Mouse (Mus musculus) left cerebral cortex, adult 8-10 months (tissue): ENCODE data around the gene Nckap5. TPM values are rescaled to one million over a fixed set of nuclear protein-coding genes. Genes with fewer than 3 reads are reported as not detected.
A peak's percentile ranks its signal among the peaks of the same experiment; 100 is the strongest.

ENCODE experiments used
- DNase-seq, 2 experiments: peaks; one replicate each; pipeline ENCODE4 v3.0.0; 2022; ENCODE audit warnings: low spot score in 2 of 2
- total RNA-seq, 4 experiments: library from RNA; stranded (reverse); gene quantifications; 2 replicates each; pipeline ENCODE4 v1.2.4; 2022

Nckap5 gene
- total RNA-seq, 4 experiments from 2014 or later: 4.1 to 7.0 (median 5.9) TPM

DNA sequence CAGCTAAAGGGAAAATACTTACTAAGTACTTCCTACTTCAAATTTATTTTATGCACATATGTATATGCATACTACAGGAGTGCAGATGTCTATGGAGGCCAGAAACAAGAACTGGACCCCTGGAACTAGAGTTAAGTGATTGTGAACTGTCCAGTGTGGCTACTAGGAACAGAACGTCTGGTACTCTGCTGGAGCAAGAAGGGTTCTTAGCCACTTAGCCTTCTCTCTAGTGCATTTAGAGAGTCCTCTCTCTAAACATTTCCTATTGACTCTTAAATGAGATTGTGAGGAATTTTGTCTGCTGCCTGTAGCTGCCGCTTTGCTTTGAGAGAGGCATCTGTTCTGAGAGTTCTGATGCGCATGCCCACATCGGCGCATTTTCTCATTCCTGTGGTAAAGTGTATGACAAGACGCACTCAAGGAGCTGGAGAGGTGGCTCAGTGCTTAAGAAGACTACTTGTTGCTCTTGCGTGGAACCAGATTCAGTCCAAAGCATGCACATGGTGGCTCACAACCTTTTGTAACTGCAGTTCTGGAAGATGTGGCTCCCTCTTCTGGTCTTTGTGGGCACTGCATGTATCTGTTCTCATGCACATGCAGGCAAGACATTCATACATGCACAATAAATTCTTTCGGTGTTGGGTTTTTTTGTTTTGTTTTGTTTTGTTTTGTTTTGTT, 261.9 kb downstream of the Nckap5 start:
- DNase-seq: no peak

DNA sequence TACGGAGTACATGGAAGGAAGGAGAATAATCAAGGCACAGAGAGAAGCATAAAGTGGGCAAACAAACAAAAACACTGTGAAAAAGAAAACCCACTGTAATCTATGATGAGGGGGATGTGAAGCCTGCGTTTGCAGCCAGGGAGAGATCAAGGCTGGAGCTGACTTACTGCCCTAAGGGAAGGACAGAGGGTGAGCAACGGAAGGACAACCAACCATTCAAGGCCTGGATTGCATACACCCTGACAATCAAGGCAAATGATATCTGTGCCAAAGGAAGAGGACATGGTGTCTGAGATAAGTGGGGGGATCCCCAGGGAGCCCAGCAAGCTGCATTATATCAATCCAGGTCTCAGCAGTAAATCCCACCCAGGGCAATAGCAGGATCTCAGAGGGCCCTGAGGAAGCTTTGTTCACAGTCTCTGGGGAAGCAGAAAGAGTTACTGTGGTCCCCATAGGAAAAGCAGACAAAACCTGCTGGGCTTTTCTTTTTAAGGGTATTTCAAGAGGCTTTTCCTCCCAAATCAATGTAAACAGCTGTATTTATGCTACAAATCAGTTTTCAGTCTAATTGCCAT, 265.4 kb downstream of the Nckap5 start:
- DNase-seq: no peak

DNA sequence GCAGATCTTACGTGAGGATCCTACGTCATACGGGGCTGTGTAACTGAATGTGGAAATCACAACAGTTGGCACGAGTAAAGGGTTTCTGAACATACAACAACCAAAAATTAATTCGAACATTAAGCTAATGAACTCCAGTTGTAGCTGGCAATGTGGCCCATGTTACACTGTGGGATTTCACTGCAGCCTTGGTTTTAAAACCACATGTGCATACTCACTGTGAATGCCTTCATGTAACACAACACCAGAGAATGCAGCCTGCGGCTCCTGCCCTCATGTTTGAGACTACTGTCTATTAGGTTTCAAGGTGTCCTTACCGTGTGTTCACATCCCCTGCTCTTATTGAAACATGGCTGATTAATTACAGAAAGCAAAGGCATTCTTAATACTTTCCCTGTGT, 269.7 kb downstream of the Nckap5 start:
- no peak for DNase-seq

DNA sequence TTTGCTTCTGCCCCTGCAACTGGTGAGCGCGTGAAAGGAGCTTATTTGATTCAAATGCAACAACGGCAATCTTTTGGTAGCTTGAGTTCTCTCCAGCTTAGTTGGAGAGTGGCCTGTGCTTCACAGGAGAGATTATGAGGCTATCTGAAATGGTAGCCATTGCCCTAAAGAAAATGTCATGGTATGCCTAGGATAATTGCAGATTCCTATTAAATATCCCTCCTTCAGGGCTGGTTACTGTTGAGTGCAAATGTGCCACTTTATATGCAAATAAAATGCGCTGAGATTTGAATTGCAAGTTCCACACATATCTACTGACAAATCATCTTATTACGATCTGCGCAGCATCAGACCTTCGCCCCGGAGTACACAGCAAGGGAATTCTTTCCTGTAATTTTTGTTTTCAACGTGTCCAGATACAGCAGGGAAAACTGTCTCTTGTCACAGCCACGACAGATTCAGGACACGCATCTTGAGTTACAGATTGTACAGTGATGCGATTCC, 272.8 kb downstream of the Nckap5 start:
- no peak for DNase-seq

DNA sequence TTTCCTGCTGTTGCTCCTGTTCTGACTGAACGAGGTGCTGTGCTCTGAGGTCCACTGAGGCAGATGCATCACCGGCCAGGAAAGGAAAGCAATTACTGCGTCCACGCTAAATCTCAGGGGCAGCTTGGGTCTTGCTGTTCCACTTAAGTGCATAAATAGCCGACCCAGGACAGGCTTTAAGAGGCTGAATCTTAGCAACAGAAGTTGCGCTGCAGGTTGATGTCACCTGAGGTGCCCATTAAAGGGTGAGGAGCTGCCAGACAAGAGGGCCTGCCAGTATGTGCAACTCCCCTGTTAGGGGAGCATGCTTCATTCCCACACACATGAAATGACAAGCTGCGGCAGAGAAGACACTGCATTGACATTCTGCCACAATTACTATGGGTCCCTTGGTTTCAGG, 282.6 kb downstream of the Nckap5 start:
- DNase-seq: no peak

DNA sequence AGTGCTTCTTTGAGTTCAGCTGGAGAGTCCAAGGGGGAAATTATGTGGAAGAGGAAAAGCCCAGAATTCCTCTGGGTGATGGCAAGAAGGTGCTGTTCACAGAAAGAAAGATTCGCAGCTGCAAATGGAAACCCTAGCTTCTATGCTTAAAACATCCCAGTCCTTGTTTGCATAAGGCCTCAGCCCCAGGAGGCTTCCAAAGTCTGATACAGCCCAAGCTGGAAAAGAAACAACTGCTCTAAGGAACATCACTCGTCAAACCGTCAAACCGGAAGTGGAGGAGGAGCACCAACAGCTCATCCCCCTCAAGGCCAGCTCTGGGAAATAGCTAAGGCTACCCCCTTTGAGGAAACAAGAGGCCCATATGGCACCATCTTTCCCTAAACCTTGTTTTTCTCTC, 286.1 kb downstream of the Nckap5 start:
- DNase-seq: no peak

DNA sequence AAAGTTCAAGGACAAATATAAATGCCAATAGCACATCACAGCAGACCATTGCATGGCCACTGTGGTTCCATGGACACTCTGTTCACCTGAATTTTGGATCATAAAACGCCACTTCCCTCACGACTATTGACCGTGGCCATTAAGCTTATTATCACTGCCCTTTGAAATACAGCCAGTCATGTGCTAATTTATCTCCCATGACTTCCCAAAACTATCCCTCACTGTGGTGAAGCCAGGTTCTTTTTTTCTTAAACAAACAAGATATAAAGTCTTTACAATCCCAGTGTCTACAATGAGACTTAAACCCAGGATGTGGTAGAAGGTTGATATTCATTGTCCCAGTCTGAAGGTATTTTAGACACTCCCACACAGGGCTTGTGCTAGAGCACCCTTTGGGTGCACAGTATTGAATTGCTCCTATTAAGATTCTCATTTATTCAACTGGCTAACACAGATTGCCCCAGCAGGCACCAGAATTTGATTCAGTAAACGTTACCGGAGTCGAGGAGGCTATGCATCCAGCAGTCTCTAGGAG, 293.3 kb downstream of the Nckap5 start:
- no peak for DNase-seq

DNA sequence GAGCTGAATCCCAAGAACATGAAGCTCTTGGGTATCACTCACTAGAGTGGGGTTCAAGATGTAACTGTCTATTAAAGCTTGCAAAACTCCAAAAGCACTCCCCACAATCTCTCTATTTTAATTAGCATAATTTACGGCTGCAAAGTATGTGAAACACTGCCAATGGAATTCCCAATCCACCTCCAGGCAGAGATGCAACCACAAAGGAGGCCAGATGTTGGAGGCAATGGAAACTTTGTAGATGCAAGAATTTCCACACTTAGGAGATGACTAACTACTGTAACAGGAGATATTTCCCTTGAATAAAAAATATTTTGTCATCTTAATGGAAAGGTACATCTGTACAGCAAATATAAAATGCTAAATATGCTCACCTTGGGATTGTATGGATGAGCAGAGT, 295.1 kb downstream of the Nckap5 start:
- no peak for DNase-seq

DNA sequence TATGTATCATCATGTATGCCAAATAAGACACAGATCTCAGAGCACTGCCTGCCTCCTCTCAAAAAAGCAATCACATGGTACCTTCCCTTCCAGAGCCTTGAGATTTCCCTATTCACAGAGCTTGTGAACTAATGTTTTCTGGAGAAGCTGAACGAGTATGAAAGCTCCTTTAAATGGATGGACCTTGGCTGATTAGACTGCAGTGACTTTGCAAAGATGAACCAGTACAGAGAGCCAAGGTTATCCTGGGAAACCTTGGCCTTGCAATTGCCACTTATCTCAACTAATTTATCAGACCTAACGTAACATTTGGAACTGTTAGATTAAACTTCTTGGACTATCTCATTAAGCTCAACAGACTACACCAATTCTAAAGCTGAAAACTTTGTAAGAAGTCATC, 296.6 kb downstream of the Nckap5 start:
- DNase-seq: no peak

DNA sequence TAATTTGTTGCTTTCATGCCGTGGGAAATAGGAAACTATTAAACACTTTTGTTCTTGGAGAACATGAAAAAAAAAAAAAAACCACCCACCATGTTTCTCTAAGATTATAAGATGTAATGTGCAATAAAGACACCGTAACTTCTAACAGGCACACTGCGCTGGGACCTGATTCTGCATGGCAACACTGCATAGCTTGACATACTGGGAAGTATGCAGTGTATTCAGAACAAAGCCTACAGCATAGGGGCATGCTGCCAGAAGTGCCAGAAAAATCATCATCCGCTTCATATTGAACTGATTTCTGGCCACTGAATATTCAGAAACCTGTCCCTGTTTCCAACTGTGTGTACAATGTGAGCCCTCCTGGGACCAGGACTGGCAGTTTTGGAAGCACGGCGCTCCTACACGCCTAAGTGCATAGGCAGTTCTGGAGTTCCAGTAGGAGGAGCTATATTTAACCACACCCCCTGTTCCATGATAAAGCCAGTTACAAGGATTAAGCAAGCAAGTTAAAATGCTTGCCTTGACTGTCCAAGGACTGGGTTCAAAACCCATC, 302.5 kb downstream of the Nckap5 start:
- DNase-seq: no peak

DNA sequence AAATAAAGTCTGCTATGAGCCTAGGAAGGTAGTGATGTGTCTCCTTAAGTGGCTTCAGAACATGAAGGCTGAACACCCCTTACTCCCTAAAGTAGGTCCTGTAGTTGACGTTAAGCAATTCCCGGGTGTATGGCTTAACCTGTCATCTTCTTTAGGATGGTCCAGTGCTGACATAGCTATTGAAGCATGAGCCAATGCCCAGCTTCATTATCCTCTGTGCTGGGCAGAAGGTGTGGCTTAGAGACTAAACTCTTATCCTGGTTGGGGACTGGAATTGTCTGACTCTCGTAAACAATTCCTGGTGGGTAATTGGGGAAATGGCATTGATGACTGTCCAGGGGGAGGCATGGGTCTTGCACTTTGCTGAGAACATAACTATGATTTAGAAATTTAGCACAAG, 312.5 kb downstream of the Nckap5 start:
- DNase-seq: no peak

DNA sequence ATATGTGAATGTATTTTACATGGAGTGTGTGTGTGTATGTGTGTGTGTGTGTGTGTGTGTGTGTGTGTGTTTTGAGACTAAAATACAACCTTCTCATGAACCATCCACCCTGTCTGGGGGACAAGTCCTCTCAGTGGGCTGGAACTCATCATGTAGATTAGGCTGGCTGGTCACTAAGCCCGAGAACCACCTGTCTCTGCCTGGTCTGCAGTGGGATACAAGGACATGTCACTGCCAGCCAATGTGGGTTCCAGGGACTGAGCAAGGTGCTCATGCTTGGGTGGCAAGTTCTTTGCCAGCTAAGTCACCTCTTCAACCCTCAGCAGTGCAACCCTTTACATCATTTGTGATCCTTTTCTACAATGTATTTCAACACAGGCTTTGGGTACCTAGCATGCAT, 313.2 kb downstream of the Nckap5 start:
- no peak for DNase-seq

DNA sequence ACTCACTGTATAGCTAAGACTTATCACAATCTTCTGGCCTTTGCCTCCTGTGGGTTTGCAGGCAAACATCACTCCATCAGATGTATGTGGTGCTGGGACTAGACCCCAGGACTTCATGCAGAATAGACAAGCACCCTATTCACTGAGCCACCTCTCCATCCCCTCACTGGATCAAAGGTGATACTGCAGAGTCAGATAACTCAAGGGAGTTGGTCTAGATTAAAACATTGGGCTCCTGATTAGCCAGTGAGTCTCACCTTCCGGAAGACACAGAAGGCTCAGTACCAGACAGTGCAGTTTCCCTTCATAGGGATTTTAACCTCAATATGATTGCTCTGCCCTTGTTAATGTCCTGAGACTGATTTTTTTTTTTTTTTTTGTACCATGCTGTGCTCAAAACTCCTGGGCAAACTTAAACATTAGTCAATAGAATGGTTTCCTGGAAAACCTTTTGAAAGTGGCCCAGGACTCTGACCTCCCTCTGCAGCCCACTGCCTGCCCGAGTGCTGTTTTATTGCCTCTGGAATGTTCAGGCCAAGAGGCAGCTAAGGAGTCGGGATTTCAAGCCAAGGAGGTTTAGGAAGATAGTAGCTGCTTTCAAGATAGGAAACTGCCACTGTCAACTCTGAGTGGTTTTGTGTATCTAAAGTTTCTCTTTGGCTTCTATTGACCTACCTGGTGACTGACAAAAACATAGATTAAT, 315.4 kb downstream of the Nckap5 start:
- DNase-seq: no peak

DNA sequence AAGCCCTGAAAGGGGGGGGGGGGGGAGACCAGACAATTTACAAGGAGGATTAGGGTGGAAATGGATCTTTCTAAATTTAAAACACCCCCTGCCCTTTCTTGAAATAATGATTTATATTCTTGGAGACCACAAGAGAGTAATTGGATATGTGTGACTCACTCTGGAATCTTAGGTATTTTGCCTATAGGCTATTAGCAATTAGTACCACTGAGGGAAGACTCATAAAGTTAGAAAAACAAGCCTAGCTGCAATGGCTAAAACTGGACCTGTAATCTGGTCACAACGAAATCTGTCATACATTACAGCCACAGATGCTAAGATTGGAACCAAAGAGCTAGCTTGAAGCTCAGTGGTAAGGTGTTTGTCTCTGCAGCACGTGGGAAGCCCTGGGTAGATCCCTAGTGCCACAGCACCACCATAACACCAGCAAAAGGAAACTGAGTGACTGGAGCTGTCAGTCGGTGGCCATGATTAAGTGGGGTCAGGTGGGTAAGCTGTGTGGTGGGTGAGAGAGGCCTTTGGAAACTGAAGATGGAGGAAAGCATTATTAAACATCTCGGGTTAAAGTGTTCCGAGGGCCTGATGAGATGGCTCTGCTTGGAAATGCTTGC, 318.7 kb downstream of the Nckap5 start:
- DNase-seq: no peak

DNA sequence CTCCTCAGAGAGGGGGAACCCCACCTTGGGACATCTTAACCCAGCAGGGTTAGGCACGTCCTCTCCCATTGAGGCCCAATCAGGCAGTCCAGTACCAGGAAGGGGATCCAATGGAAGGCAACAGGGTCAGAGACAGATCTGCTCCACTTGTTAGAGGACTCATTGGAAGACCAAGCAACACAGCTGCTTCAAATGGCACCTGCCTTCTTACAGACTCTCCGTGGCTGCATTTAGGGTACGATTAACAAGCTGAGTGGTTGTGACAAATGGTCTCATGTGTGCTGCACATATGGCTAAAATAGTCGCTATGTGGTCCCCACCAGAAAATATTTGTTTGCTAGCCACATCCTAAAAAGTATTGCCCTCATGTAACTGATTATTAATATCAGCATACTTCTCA, 325.9 kb downstream of the Nckap5 start:
- no peak for DNase-seq

DNA sequence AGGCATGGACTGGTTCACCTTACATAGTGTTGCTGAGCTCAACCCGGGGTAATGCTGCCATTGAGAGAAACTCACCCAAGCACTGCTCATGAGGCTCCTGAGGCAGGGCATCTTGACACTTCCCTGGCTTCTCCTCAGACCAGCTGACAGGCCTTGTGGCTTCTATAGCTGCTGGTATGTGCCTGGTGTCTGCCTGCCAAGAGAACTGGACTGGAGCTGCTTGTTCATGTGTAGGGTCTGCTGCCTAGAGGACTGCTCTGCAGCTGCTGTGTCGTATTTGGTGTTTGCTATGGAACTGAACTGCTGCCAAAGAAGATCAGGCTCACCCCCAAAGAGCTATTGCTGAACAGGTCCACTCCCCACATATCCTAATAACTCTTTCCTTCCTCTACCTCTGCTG, 327.9 kb downstream of the Nckap5 start:
- no peak for DNase-seq

DNA sequence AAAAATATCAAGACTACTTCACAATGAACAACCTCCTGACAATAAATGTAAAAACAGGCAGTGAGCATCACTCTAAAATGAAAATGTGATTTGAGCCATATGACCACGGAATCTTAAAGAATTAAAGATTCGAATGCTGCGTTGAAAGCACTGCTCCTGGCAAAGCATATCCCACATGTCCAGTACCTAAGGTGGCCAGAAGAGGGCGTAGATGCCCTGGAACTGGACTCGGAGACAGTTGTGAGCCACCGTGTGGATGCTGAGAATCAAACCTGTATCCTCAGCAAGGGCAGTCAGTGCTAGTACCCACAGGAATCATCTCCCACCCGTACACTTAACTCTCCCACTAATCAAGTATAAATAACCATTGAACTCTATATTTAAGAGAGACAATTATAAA, 333.9 kb downstream of the Nckap5 start:
- no peak for DNase-seq

DNA sequence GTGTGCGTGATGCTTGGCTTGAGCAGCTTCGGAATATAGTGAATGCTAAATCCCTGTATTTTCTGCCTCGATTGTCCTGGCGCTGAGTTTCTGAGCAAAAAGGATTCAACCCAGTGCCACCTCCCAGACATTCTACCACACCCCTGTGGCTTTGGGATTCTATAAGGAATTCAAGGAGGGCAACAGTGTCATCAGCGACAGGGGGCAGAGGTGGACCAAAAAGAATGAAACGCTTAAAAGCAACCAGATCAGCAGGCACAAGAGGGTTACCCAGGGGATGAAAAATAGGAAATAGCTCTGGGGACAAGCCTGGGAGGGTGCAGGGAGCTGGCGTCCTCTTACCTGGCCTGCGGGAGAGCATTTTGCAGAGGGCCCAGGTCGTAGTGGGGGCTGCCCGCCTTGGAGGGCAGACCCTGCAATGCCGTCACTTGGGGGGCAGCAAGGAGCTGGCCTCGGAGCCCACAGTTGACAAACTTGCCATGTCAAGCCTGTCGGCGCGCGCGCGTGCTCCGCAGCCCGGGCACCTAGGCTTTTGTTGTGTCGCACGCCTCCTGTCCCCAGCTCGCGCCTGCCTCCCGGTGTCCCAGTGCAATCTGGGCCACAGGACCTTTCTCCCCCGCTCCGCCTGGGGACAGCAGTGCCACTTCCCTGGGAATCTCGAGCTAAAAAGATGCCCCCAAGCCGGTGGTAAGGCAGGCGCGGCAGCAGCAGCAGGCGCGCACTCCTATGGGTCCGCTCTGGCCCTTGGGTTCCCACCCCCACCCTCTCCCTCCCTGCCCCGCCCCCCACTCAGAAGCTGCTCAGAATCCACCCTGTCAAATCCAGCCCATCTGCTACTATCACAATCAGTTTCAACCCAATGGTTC, 338.2 kb downstream of the Nckap5 start:
- no peak for DNase-seq

DNA sequence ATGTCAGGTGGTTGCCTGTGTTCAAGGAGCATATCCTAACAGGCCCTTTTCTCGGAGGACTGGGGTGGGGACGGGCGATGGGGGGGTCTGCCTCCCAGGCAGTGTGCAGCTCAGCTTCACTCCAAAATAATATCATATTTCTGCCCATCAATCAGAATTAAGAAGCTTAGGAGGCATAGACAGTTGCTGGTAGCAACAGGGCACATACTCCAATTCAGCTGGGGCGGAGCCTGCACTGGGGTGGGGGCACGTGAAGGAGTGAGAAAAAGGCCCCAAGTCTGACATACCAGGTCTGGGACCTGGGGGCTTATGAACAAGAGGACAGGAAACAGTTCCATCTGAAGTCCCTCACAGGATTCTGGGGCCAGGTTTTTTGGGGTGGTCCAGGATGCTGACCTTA, 339.2 kb downstream of the Nckap5 start:
- no peak for DNase-seq

DNA sequence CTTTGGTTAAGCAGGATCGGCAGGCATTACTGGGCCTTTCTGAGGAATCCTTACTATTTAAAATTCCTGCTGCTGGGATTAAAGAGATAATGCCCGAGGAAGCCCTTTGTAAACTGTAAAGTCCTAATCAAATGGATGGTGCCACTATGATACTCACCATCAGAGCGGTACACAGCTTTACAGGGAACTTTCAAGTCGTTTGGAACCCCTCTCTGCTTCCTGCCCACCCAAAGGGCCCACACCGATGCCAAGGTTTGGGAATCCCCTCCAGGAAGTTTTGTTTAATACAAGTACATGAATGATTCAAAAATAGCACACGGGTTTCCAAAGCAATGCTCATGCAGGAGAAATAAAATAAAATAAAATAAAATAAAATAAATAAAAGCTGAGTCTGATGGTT, 340.3 kb downstream of the Nckap5 start:
- no peak for DNase-seq

DNA sequence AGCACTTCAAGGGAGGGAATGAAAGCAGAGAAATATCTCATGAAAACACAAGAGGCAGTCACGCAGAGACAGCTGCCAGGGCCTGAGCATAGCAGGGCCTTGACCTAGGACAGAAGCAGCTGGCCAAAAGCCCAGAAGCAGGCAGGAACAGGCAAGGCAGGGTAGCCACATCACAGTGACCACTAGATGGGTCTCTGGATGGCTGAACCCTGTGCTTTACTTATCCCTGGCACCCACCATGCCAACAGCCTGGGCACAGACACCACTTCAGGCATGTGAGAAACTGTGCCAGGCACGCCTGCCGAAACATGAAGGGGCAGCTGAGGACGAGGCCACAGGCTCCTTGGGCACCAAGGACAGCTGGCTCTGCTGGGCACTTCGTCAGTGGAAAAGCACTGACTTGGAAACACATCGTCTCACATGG, 345.9 kb downstream of the Nckap5 start:
- DNase-seq: peak in 1 of 2 experiments; percentile 13
